ENCODE assay signal across 27 mouse cellular contexts in genomic region chr8:83569165-83569564, GRCm38 (mm10). TPM values are rescaled to one million over a fixed set of nuclear protein-coding genes. Genes with fewer than 3 reads are reported as not detected.
DNase-seq lines count a peak whose midpoint lies in the region; ATAC-seq and TF ChIP-seq lines count a peak whose summit lies in the region.
"Had no signal": no experiment of that assay in that cellular context is flagged by ENCODE, and none has a peak within 500 bp of the region (broad histone marks: within the 10 kb centered on the region; RNA-seq: fewer than 3 reads in every experiment).

No protein-coding gene starts in this region.

- H3K27me3 ChIP-seq in heart, embryonic 13.5 days (replicated peaks): no peaks in the 10 kb centered on the region
- H3K27me3 ChIP-seq: heart, embryonic 15.5 days had no signal

- peaks cover 34% of the 10 kb centered on the region for H3K4me1 ChIP-seq in heart, embryonic 13.5 days

- peak; percentile 1 for DNase-seq in adrenal gland, adult 2 months
- DNase-seq in adrenal gland, postnatal 10 days: no peak
- DNase-seq in heart, postnatal 25 days (ENCODE audit: low spot score): no peak
- DNase-seq in layer of hippocampus, adult 2 months (ENCODE audit: low spot score in 2 of 2): no peak
- no peak for DNase-seq in layer of hippocampus, adult 8-10 months (ENCODE audit: low spot score in 2 of 2)
- peak; percentile 7 for DNase-seq in thymus, postnatal 4 days
- DNase-seq in thymus, postnatal 14 days: no peak
- DNase-seq: adrenal gland, adult 8-10 months; lung, adult 2 months; lung, postnatal 36 days; retina, postnatal 1 day had no signal

- TF ChIP-seq CTCF in layer of hippocampus, adult 2 months (conservative IDR thresholded peaks at IDR 0.05): no peak

- peak overlapping the region; percentile 94; the same call in 1 of the 2 replicates for H3K9ac ChIP-seq in heart, embryonic 13.5 days
- H3K9ac ChIP-seq: heart, embryonic 15.5 days had no signal

- H3K4me3 ChIP-seq in heart, embryonic 13.5 days: no peak overlapping the region
- no peak overlapping the region for H3K4me3 ChIP-seq in layer of hippocampus, adult 2 months
- H3K4me3 ChIP-seq: heart, embryonic 15.5 days; limb, embryonic 10.5 days had no signal

- 0 out of 2 replicates have a peak overlapping the region, but pooled peaks have one; percentile 5 for H3K27ac ChIP-seq in heart, embryonic 13.5 days (replicated peaks)
- peak overlapping the region; percentile 7; the same call in 1 of the 2 replicates for H3K27ac ChIP-seq in layer of hippocampus, adult 2 months
- H3K27ac ChIP-seq: heart, embryonic 15.5 days; limb, embryonic 10.5 days had no signal

- H3K36me3 ChIP-seq in heart, embryonic 13.5 days: peaks cover 50% of the 10 kb centered on the region

- no peaks in the 10 kb centered on the region for H3K9me3 ChIP-seq in heart, embryonic 13.5 days
- H3K9me3 ChIP-seq: heart, embryonic 15.5 days; limb, embryonic 10.5 days had no signal

- 71% methylated on average over 4 of the region's 4 CpGs for WGBS in heart, embryonic 13.5 days

- intact Hi-C loops in heart, postnatal 25 days (cut with DNase I): loop anchor here (5.0 kb wide), 3 partner anchors 38 to 467 kb away; partner anchors contain the start of genes Dnajb1 and Tecr

- H3K4me2 ChIP-seq in heart, embryonic 13.5 days: no peak overlapping the region
- H3K4me2 ChIP-seq: heart, embryonic 15.5 days; liver, embryonic 11.5 days had no signal

- ATAC-seq in heart, embryonic 13.5 days (ENCODE audit: extremely low read depth, insufficient number of reproducible peaks, low FRiP score, low TSS enrichment): no peak

RNA-seq across cellular contexts. Expression of gene Ndufb7, which starts 2.7 kb away (rescaled TPM):
- 100 to 1,000 TPM; 209 to 258 TPM for total RNA-seq in adrenal gland, adult 2 months (2021)
- polyA plus RNA-seq in adrenal gland, adult 2 months (2012; rRNA removed): 402 and 495 TPM in 2 replicates
- 100 to 1,000 TPM; 340 to 396 TPM for total RNA-seq in adrenal gland, postnatal 10 days (2021)
- polyA plus RNA-seq in heart, embryonic 13.5 days (2015; fragmentation: Nextera tagmentation; extraction: Ambion mirVana): 524 and 602 TPM in 2 replicates
- total RNA-seq in heart, postnatal 25 days (2021): 100 to 1,000 TPM; 752 to 766 TPM
- total RNA-seq in layer of hippocampus, adult 2 months (2021): 100 to 1,000 TPM; 154 to 156 TPM
- total RNA-seq in layer of hippocampus, adult 8-10 months (2022): 100 to 1,000 TPM in 3 of 4 experiments, 10 to 100 TPM in 1; 97.6 to 159 (median 131) TPM

RNA-seq across cellular contexts. Expression of gene Olfr370, which starts 33.6 kb away (rescaled TPM):
- not detected for total RNA-seq in adrenal gland, adult 2 months (2021)
- polyA plus RNA-seq in adrenal gland, adult 2 months (2012; rRNA removed): not detected in 2 replicates
- not detected for total RNA-seq in adrenal gland, postnatal 10 days (2021)
- not detected in 2 replicates for polyA plus RNA-seq in heart, embryonic 13.5 days (2015; fragmentation: Nextera tagmentation; extraction: Ambion mirVana)
- total RNA-seq in heart, postnatal 25 days (2021): not detected
- not detected for total RNA-seq in layer of hippocampus, adult 2 months (2021)
- not detected for total RNA-seq in layer of hippocampus, adult 8-10 months (2022)
- total RNA-seq: adrenal gland, adult 8-10 months; gastrocnemius, adult 8-10 months; heart, adult 18-20 months; hematopoietic stem cell, adult 5-6 weeks; layer of hippocampus, adult 18-20 months; left cerebral cortex, adult 8-10 months; megakaryocyte-erythroid progenitor cell, adult 5-6 weeks; midbrain, postnatal 0 days; neutrophil, adult 5-6 weeks had no signal
- polyA plus RNA-seq: forebrain, embryonic 11.5 days; heart, embryonic 15.5 days; kidney, embryonic 16.5 days; limb, embryonic 10.5 days; liver, embryonic 11.5 days; lung, adult 2 months; midbrain, postnatal 0 days; testis, adult 2 months; urinary bladder, adult 2 months had no signal

RNA-seq across cellular contexts. Expression of gene Tecr, which starts 38.6 kb away (rescaled TPM):
- total RNA-seq in adrenal gland, adult 2 months (2021): 100 to 1,000 TPM; 409 to 723 TPM
- 1,113 and 1,272 TPM in 2 replicates for polyA plus RNA-seq in adrenal gland, adult 2 months (2012; rRNA removed)
- total RNA-seq in adrenal gland, postnatal 10 days (2021): 100 to 1,000 TPM; 305 to 336 TPM
- polyA plus RNA-seq in heart, embryonic 13.5 days (2015; fragmentation: Nextera tagmentation; extraction: Ambion mirVana): 438 and 474 TPM in 2 replicates
- 100 to 1,000 TPM; 381 to 389 TPM for total RNA-seq in heart, postnatal 25 days (2021)
- total RNA-seq in layer of hippocampus, adult 2 months (2021): 100 to 1,000 TPM; 503 to 542 TPM
- total RNA-seq in layer of hippocampus, adult 8-10 months (2022): 100 to 1,000 TPM; 568 to 585 (median 584) TPM

RNA-seq across cellular contexts. Expression of gene Dnajb1, which starts 38.8 kb away (rescaled TPM):
- total RNA-seq in adrenal gland, adult 2 months (2021): 10 to 100 TPM; 21.8 to 61.9 TPM
- 21.8 and 27.3 TPM in 2 replicates for polyA plus RNA-seq in adrenal gland, adult 2 months (2012; rRNA removed)
- total RNA-seq in adrenal gland, postnatal 10 days (2021): 10 to 100 TPM; 24.7 to 28.8 TPM
- polyA plus RNA-seq in heart, embryonic 13.5 days (2015; fragmentation: Nextera tagmentation; extraction: Ambion mirVana): 41.4 and 47.4 TPM in 2 replicates
- 10 to 100 TPM; 10.4 to 17.6 TPM for total RNA-seq in heart, postnatal 25 days (2021)
- 10 to 100 TPM; 36.5 to 37.6 TPM for total RNA-seq in layer of hippocampus, adult 2 months (2021)
- 10 to 100 TPM; 30.9 to 52.4 (median 41.9) TPM for total RNA-seq in layer of hippocampus, adult 8-10 months (2022)

Comparison
In these comparisons a context has a peak if more than half of its experiments do, and no peak if none do; other contexts are left out.
1. DNase-seq: peak in adrenal gland, adult 2 months (single experiment) and thymus, postnatal 4 days (single experiment); none in adrenal gland, postnatal 10 days (single experiment), heart, postnatal 25 days (single experiment), layer of hippocampus, adult 2 months (0 of 2), layer of hippocampus, adult 8-10 months (0 of 2) and thymus, postnatal 14 days (single experiment).